Comparison of ENCODE assay signal across 11 mouse cellular contexts in the genomic region with DNA sequence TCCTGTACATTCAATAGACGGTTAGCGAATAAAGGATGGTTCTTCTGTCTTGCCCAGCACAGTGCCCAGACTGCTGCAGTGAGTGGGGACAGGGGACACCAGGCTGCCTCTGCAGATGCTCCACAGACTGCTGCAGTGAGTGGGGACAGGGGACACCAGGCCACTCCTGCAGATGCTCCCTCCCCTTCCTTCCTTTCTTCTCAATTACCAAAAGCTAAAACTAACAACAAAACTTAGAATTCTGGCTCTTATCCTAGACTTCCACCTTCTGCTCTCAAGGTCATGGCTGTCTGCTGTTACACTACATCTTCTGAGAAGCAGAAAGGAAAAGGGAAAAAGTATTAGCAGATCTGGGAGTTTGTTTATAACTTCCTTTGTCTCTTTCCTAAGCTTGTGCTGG.
DNase-seq lines count a peak whose midpoint lies in the region; ATAC-seq and TF ChIP-seq lines count a peak whose summit lies in the region.
"Had no signal": no experiment of that assay in that cellular context is flagged by ENCODE, and none has a peak within 500 bp of the region (broad histone marks: within the 10 kb centered on the region; RNA-seq: fewer than 3 reads in every experiment).

No protein-coding gene starts in this region.

- no peak for DNase-seq in gastrocnemius, adult 2 months
- DNase-seq in gastrocnemius, adult 18-20 months (ENCODE audit: low spot score), result no peak
- DNase-seq in kidney, adult 8-10 months, result no peak
- no peak for DNase-seq in embryonic facial prominence, embryonic 10.5 days (ENCODE audit: low spot score)
- no peak for DNase-seq in embryo, embryonic 10 days (ENCODE audit: low spot score)
- no peak for DNase-seq in right cerebral cortex, postnatal 14 days
- DNase-seq: right cerebral cortex, adult 18-20 months; thymus, adult 18-20 months had no signal

- ATAC-seq in kidney, embryonic 15.5 days (replicated peaks; ENCODE audit: low FRiP score), result peak; percentile 50; the same call in 1 of the 2 replicates
- ATAC-seq in limb, embryonic 12.5 days (ENCODE audit: insufficient number of reproducible peaks, insufficient read depth, low FRiP score, low TSS enrichment, low read depth), result no peak
- ATAC-seq: forebrain, embryonic 14.5 days had no signal

- no peaks in the 10 kb centered on the region for H3K27me3 ChIP-seq in kidney, embryonic 15.5 days
- H3K27me3 ChIP-seq in embryonic facial prominence, embryonic 10.5 days (replicated peaks; ENCODE audit: low read depth, poor library complexity, severe bottlenecking), result no peaks in the 10 kb centered on the region
- H3K27me3 ChIP-seq in limb, embryonic 12.5 days, result no peaks in the 10 kb centered on the region

- no peak for TF ChIP-seq CTCF in gastrocnemius, adult 2 months (IDR thresholded peaks at IDR 0.05)

- 62% methylated on average over 2 of the region's 2 CpGs for WGBS in kidney, embryonic 15.5 days
- 78% methylated on average over 2 of the region's 2 CpGs for WGBS in embryonic facial prominence, embryonic 10.5 days
- 96% methylated on average over 2 of the region's 2 CpGs for WGBS in limb, embryonic 12.5 days

- H3K4me3 ChIP-seq in gastrocnemius, adult 2 months, result no peak overlapping the region
- no peak overlapping the region for H3K4me3 ChIP-seq in kidney, embryonic 15.5 days (replicated peaks)
- no peak overlapping the region for H3K4me3 ChIP-seq in embryonic facial prominence, embryonic 10.5 days
- no peak overlapping the region for H3K4me3 ChIP-seq in limb, embryonic 12.5 days (replicated peaks)

- no peak overlapping the region for H3K4me2 ChIP-seq in kidney, embryonic 15.5 days
- no peak overlapping the region for H3K4me2 ChIP-seq in limb, embryonic 12.5 days

- intact Hi-C loops in gastrocnemius, adult 2 months (cut with DNase I), result no loop called here

- H3K9me3 ChIP-seq in kidney, embryonic 15.5 days (replicated peaks), result no peaks in the 10 kb centered on the region
- no peaks in the 10 kb centered on the region for H3K9me3 ChIP-seq in embryonic facial prominence, embryonic 10.5 days
- H3K9me3 ChIP-seq in limb, embryonic 12.5 days, result no peaks in the 10 kb centered on the region

- H3K27ac ChIP-seq in gastrocnemius, adult 2 months, result peak overlapping the region; percentile 80
- peak overlapping the region; percentile 92 for H3K27ac ChIP-seq in kidney, embryonic 15.5 days
- H3K27ac ChIP-seq in embryonic facial prominence, embryonic 10.5 days (replicated peaks), result peak overlapping the region; percentile 76
- 0 out of 2 replicates have a peak overlapping the region, but pooled peaks have one; percentile 12 for H3K27ac ChIP-seq in limb, embryonic 12.5 days

- H3K4me1 ChIP-seq in kidney, embryonic 15.5 days, result peaks cover 63% of the 10 kb centered on the region
- H3K4me1 ChIP-seq in embryonic facial prominence, embryonic 10.5 days, result peaks cover 60% of the 10 kb centered on the region
- peaks cover 37% of the 10 kb centered on the region for H3K4me1 ChIP-seq in limb, embryonic 12.5 days (replicated peaks)

- H3K36me3 ChIP-seq in kidney, embryonic 15.5 days, result no peaks in the 10 kb centered on the region
- peaks cover 8% of the 10 kb centered on the region for H3K36me3 ChIP-seq in embryonic facial prominence, embryonic 10.5 days (replicated peaks)
- H3K36me3 ChIP-seq in limb, embryonic 12.5 days, result peaks cover 19% of the 10 kb centered on the region

- H3K9ac ChIP-seq in kidney, embryonic 15.5 days, result 0 out of 2 replicates have a peak overlapping the region, but pooled peaks have one; percentile 3
- H3K9ac ChIP-seq in limb, embryonic 12.5 days (replicated peaks), result no peak overlapping the region

Comparison
In these comparisons a context has a peak if more than half of its experiments do, and no peak if none do; other contexts are left out.
1. H3K27ac ChIP-seq: peak in every context shown above with its lines; median percentile 92 in kidney, embryonic 15.5 days; 80 in gastrocnemius, adult 2 months; 76 in embryonic facial prominence, embryonic 10.5 days; 12 in limb, embryonic 12.5 days.